Mouse (Mus musculus): ENCODE data around the gene Arl10.

- TF ChIP-seq CTCF (IDR thresholded peaks at IDR 0.05; ENCODE audit: insufficient read depth, low read length) (no peak), POLR2A (IDR thresholded peaks at IDR 0.05; ENCODE audit: borderline replicate concordance, extremely low read depth, low read depth, low read length) (no peak)
These were observed 26.8 kb upstream of the Arl10 start for GRCm38 (mm10) chr13:54548036-54548435.
